Mouse (Mus musculus) brown adipose tissue, adult 24 weeks (tissue): ENCODE results near the gene Tdpoz1. TPM values are rescaled to one million over a fixed set of nuclear protein-coding genes. Genes with fewer than 3 reads are reported as not detected.
"Not testable (repeated sequence)": the region's sequence is repeated elsewhere in the genome, so short reads cannot be mapped to it uniquely, and the experiment has no call there.

Experiments
- H3K27ac ChIP-seq: fragments of 200-500 bp; replicated peaks from 2 replicates; pipeline ENCODE4 v1.5.1; 2012; ENCODE audit warnings: low read depth, mild to moderate bottlenecking, low read length
- H3K4me1 ChIP-seq: fragments of 200-500 bp; 2 replicates; pipeline ENCODE4 v1.6.1; 2012; ENCODE audit warnings: low read length, mixed read lengths; ENCODE audit not compliant: control insufficient read depth, insufficient read depth, insufficient read length
- H3K4me3 ChIP-seq: fragments of 200-500 bp; 2 replicates; pipeline ENCODE4 v1.5.1; 2012; ENCODE audit warnings: low read depth, mild to moderate bottlenecking, low read length, moderate library complexity; ENCODE audit not compliant: insufficient read depth
- polyA plus RNA-seq: library from polyadenylated mRNA; stranded (reverse); fragments of >200 nt; gene quantifications from 2 replicates; pipeline ENCODE4 v1.2.4, GENCODE M21; 2012; ENCODE audit not compliant: missing spikeins, insufficient read depth, insufficient read length

The Tdpoz1 gene
- polyA plus RNA-seq, result not detected in 2 replicates

- not testable (repeated sequence) for H3K4me3 ChIP-seq, H3K27ac ChIP-seq, H3K4me1 ChIP-seq
Observed at GRCm38 (mm10) chr3:93676210-93676609, at the start of gene Tdpoz1. Tdpoz1 (minus strand) TSS chr3:93676310.

- not testable (repeated sequence) for H3K27ac ChIP-seq, H3K4me3 ChIP-seq, H3K4me1 ChIP-seq
Observed at GRCm38 (mm10) chr3:93708969-93709637, 33.0 kb upstream of the Tdpoz1 start.

GRCm38 (mm10) chr3:93692970-93693369, 16.9 kb upstream of the Tdpoz1 start, which contains the start of gene Gm37596:
Gm37596 (minus strand) TSS chr3:93693070.
- H3K27ac ChIP-seq, H3K4me3 ChIP-seq, H3K4me1 ChIP-seq: not testable (repeated sequence)

- H3K27ac ChIP-seq, H3K4me1 ChIP-seq, H3K4me3 ChIP-seq: not testable (repeated sequence)
Observed at GRCm38 (mm10) chr3:93670805-93671503, 5.2 kb downstream of the Tdpoz1 start.

GRCm38 (mm10) chr3:93654260-93654659, 21.9 kb downstream of the Tdpoz1 start:
- Histone ChIP-seq H3K4me3 (no peak overlapping the region), H3K27ac (no peak overlapping the region), H3K4me1 (no peaks in the 10 kb centered on the region)

- Histone ChIP-seq H3K27ac (no peak within 1 kb of the TSS), H3K4me3 (no peak within 1 kb of the TSS), H3K4me1 (no peaks in the 10 kb centered on the region)
Observed at GRCm38 (mm10) chr3:93652586-93652985, 23.5 kb downstream of the Tdpoz1 start, which contains the start of gene Tdpoz2. Tdpoz2 (minus strand) TSS chr3:93652686.

GRCm38 (mm10) chr3:93630917-93631714, 45.0 kb downstream of the Tdpoz1 start:
- H3K4me1 ChIP-seq, H3K27ac ChIP-seq, H3K4me3 ChIP-seq: not testable (repeated sequence)

Other genes with a start within 250 kb of the Tdpoz1 start
- 0.33 TPM in 1 of 2 replicates, not detected in the other for gene Tchh, start 234.0 kb downstream of the Tdpoz1 start, polyA plus RNA-seq
- gene Tchhl1, start 207.6 kb downstream of the Tdpoz1 start, polyA plus RNA-seq, result not detected in 2 replicates
- 790 and 869 TPM in 2 replicates for gene S100a11, start 155.8 kb downstream of the Tdpoz1 start, polyA plus RNA-seq
- 381 and 572 TPM in 2 replicates for gene S100a10, start 121.2 kb downstream of the Tdpoz1 start, polyA plus RNA-seq
- gene Tdpoz2, start 23.6 kb downstream of the Tdpoz1 start, polyA plus RNA-seq, result not detected in 2 replicates
- gene Gm37596, start 16.8 kb upstream of the Tdpoz1 start, polyA plus RNA-seq, result not detected in 2 replicates
- gene Gm5773, start 96.7 kb upstream of the Tdpoz1 start, polyA plus RNA-seq, result not detected in 2 replicates
- not detected in 2 replicates for gene Tdpoz4, start 120.1 kb upstream of the Tdpoz1 start, polyA plus RNA-seq
- not detected in 2 replicates for gene Tdpoz3, start 149.7 kb upstream of the Tdpoz1 start, polyA plus RNA-seq